Mouse (Mus musculus): ENCODE data around the gene Phospho1. TPM values are rescaled to one million over a fixed set of nuclear protein-coding genes. Genes with fewer than 3 reads are reported as not detected.
"Not testable (repeated sequence)": the region's sequence is repeated elsewhere in the genome, so short reads cannot be mapped to it uniquely, and the experiment has no call there.

Gene Phospho1
- polyA plus RNA-seq, 1 experiment from 2014 or later = not detected

DNA sequence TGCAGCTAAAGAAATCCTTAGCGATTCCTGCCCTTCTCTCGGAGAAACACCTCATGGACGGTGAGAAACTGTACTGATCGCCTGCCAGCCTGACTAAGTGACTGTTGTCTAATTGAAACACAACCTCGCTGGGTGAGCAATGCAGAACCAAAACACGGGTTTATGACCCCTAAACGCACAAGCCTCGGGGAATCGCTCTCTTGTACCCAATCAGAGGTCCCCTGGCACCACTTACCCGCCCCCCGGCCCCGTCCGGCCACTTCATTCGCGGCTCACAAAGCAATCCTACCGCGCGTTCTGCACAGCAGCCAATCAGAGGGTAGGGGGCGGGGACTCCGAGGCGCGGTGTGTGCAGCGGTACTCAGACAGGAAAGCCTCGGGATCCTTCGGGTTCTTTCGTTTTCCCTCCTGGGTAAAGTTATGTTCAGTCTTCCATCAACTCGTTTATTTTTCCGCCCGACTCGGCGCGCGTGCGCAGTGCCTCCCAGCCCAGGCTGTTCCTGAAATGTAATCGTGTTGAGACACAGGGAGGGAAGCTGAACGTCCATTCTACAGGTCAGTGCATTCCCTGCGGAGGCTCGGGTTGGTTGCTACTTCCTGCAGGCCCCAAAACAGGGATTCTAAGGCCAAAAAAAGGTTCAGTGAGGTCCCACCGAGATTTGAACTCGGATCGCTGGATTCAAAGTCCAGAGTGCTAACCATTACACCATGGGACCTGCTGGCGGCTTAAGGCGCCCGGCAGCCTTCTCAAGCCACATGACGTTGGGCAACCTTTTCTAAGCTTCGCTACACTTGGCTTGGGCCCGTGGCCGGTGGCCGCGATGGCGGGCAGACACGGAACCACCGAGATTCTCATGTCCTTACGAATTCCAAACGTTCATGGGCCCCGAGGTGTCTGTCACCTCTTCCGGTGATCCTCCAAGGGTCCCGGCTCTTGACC lies 34.5 kb downstream of the Phospho1 start:
- peak; percentile 96 for DNase-seq (ENCODE audit: extremely low spot score, low spot score)
- peak overlapping the region; percentile 79 for H3K4me3 ChIP-seq
- no peaks in the 10 kb centered on the region for H3K36me3 ChIP-seq (replicated peaks)
- WGBS = under 1% methylated on average over 58 of the region's 58 CpGs
- H3K9me3 ChIP-seq = peaks cover 4% of the 10 kb centered on the region; the same call in 1 of the 2 replicates
- no peaks in the 10 kb centered on the region for H3K27me3 ChIP-seq (ENCODE audit: poor library complexity, severe bottlenecking)
- peak overlapping the region; percentile 91 for H3K27ac ChIP-seq
- H3K4me1 ChIP-seq = peaks cover 23% of the 10 kb centered on the region

- WGBS = under 1% methylated on average over 35 of the region's 35 CpGs
- H3K36me3 ChIP-seq (replicated peaks) = no peaks in the 10 kb centered on the region
- DNase-seq (ENCODE audit: extremely low spot score, low spot score) = peak; percentile 80
- H3K27me3 ChIP-seq (ENCODE audit: poor library complexity, severe bottlenecking) = no peaks in the 10 kb centered on the region
- H3K4me3 ChIP-seq = peak overlapping the region; percentile 79
- 0 out of 2 replicates have a peak, but pooled peaks cover under 1% of the 10 kb centered on the region for H3K9me3 ChIP-seq
- peak overlapping the region; percentile 91 for H3K27ac ChIP-seq
- peaks cover 23% of the 10 kb centered on the region for H3K4me1 ChIP-seq
These were observed 35.2 kb downstream of the Phospho1 start for GRCm38 (mm10) chr11:95859468-95859855.

DNA sequence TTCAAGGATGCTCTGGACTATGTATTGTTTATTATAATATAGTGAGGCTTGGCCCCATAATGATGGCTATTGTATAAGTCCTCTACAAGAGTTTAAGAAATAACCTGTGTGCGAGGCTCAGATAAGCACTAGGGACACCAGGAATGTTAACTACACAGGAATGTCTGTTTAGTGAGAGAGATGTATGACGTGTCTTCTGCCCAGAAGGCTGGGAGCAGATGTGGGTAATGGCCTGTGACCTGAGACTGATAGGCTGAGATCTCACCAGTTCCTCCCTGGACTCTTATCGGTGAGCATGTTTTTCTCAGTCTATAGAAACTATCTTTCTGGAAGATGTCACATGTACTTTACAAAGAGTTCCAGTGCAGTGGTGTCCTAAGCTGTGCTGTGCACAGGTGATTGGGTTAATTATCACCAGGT lies 35.8 kb downstream of the Phospho1 start:
- no peak for DNase-seq (ENCODE audit: extremely low spot score, low spot score)
- 56% methylated on average over 3 of the region's 3 CpGs for WGBS
- H3K27me3 ChIP-seq (ENCODE audit: poor library complexity, severe bottlenecking) = no peaks in the 10 kb centered on the region
- no peaks in the 10 kb centered on the region for H3K36me3 ChIP-seq (replicated peaks)
- peaks cover 23% of the 10 kb centered on the region for H3K4me1 ChIP-seq
- peak overlapping the region; percentile 79 for H3K4me3 ChIP-seq
- no peaks in the 10 kb centered on the region for H3K9me3 ChIP-seq
- peak overlapping the region; percentile 91 for H3K27ac ChIP-seq

DNA sequence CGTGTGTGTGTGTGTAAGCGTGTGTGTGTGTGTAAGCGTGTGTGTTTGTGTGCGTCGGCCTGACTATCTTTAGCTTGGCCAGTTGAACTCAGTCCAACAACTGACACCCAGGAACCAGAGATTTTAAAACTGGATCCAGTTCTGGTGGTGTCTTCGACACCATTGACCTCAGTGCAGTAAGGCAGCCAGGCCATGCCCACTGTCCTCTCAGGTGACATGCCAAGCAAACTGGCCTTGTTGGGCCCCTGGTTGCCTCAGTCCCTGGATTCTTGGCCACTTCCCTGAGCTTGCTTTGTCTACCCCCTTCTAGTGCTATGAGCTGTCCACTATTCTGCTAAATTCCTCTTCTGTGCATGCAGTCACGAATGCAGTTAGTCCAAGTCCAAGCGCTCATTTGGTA lies 37.1 kb downstream of the Phospho1 start:
- Histone ChIP-seq H3K4me1 (peaks cover 23% of the 10 kb centered on the region), H3K27ac (no peak overlapping the region), H3K36me3 (replicated peaks) (no peaks in the 10 kb centered on the region), H3K4me3 (no peak overlapping the region), H3K9me3 (no peaks in the 10 kb centered on the region), H3K27me3 (ENCODE audit: poor library complexity, severe bottlenecking) (no peaks in the 10 kb centered on the region)
- WGBS = 96% methylated on average over 8 of the region's 8 CpGs
- DNase-seq (ENCODE audit: extremely low spot score, low spot score) = no peak

GRCm38 (mm10) chr11:95869442-95869841 lies 45.1 kb downstream of the Phospho1 start:
- Histone ChIP-seq H3K4me1 (no peaks in the 10 kb centered on the region), H3K27me3 (ENCODE audit: poor library complexity, severe bottlenecking) (no peaks in the 10 kb centered on the region), H3K9me3 (no peaks in the 10 kb centered on the region), H3K36me3 (replicated peaks) (no peaks in the 10 kb centered on the region), H3K27ac (no peak overlapping the region), H3K4me3 (no peak overlapping the region)
- DNase-seq (ENCODE audit: extremely low spot score, low spot score) = no peak
- WGBS = 82% methylated on average over 4 of the region's 4 CpGs

- H3K36me3 ChIP-seq (replicated peaks) = no peaks in the 10 kb centered on the region
- H3K9me3 ChIP-seq = no peaks in the 10 kb centered on the region
- 79% methylated on average over 6 of the region's 6 CpGs for WGBS
- H3K27me3 ChIP-seq (ENCODE audit: poor library complexity, severe bottlenecking) = no peaks in the 10 kb centered on the region
- no peaks in the 10 kb centered on the region for H3K4me1 ChIP-seq
- DNase-seq (ENCODE audit: extremely low spot score, low spot score) = no peak
- no peak overlapping the region for H3K27ac ChIP-seq
- no peak overlapping the region for H3K4me3 ChIP-seq
These were observed 45.7 kb downstream of the Phospho1 start for GRCm38 (mm10) chr11:95869918-95870470.

- no peak overlapping the region for H3K27ac ChIP-seq
- DNase-seq (ENCODE audit: extremely low spot score, low spot score) = no peak
- H3K4me3 ChIP-seq = peak overlapping the region; percentile 27; the same call in 1 of the 2 replicates
These were observed 51.5 kb downstream of the Phospho1 start for GRCm38 (mm10) chr11:95875804-95876203.

DNA sequence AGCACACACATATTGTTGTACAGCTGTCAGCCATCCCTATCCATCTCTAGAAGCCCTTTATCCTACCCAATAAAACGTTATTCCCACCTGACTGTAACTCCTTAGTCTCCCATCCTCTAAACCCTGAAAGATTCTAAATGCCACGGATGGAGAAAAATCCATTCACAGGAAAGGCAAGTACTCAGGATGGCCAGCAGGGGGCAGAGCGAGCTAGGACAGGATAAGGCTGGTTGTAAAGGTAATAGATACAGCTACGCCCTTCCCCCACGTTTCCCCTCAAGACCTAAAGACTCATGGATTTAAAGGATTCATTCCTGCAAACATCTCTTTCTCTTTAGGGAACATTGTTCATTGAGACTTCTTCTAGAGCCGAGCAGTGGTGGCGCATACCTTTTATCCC lies 52.0 kb downstream of the Phospho1 start:
- Histone ChIP-seq H3K36me3 (replicated peaks) (no peaks in the 10 kb centered on the region), H3K9me3 (no peaks in the 10 kb centered on the region), H3K27me3 (ENCODE audit: poor library complexity, severe bottlenecking) (peaks cover 10% of the 10 kb centered on the region; the same call in 1 of the 2 replicates), H3K27ac (no peak overlapping the region), H3K4me3 (peak overlapping the region; percentile 27; the same call in 1 of the 2 replicates), H3K4me1 (no peaks in the 10 kb centered on the region)
- 22% methylated on average over 7 of the region's 7 CpGs for WGBS
- peak; percentile 57 for DNase-seq (ENCODE audit: extremely low spot score, low spot score)

More at GRCm38 (mm10) chr11:95875804-95876203, 51.5 kb downstream of the Phospho1 start:
- Histone ChIP-seq H3K9me3 (no peaks in the 10 kb centered on the region), H3K4me1 (no peaks in the 10 kb centered on the region), H3K36me3 (replicated peaks) (no peaks in the 10 kb centered on the region), H3K27me3 (ENCODE audit: poor library complexity, severe bottlenecking) (peaks cover 5% of the 10 kb centered on the region; the same call in 1 of the 2 replicates)
- WGBS = 28% methylated on average over 9 of the region's 9 CpGs

DNA sequence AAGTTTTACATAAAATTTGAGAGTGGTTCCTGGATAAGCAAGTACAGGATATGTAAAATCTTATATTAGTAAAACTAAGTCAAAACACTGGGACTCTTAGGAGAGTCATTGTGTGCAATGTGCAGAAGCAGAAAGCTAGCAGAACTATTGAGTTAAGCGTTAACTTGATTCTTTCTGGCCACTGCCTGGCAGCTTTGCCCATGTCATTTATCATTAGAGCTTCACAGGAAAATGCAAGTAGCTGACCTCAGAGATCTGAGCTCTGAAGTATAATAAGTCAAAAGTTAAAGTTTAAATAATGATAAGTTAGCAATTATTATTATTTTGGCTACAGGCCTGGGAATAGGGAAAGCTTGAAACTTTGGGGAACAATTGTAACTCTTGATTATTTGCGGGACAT lies 55.6 kb downstream of the Phospho1 start:
- H3K9me3 ChIP-seq; DNase-seq (ENCODE audit: extremely low spot score, low spot score); H3K36me3 ChIP-seq (replicated peaks); H3K4me3 ChIP-seq; H3K4me1 ChIP-seq; H3K27ac ChIP-seq: not testable (repeated sequence)
- WGBS = 89% methylated on average over 2 of the region's 2 CpGs
- H3K27me3 ChIP-seq (ENCODE audit: poor library complexity, severe bottlenecking) = peaks cover 15% of the 10 kb centered on the region; the same call in 1 of the 2 replicates

Other genes with a start within 250 kb of the Phospho1 start
- 12.3 and 14.6 TPM in 2 replicates for gene Ngfr, start 236.8 kb upstream of the Phospho1 start, polyA plus RNA-seq (2016; fragmentation: Nextera tagmentation; extraction: Ambion mirVana)
- 273 and 276 TPM in 2 replicates for gene Phb, start 157.5 kb upstream of the Phospho1 start, polyA plus RNA-seq (2016; fragmentation: Nextera tagmentation; extraction: Ambion mirVana)
- 16.5 and 18.7 TPM in 2 replicates for gene Zfp652, start 111.8 kb upstream of the Phospho1 start, polyA plus RNA-seq (2016; fragmentation: Nextera tagmentation; extraction: Ambion mirVana)
- gene B130006D01Rik, start 100.9 kb upstream of the Phospho1 start, polyA plus RNA-seq (2016; fragmentation: Nextera tagmentation; extraction: Ambion mirVana) = 1.4 TPM in 2 replicates
- gene Gngt2, start 12.7 kb downstream of the Phospho1 start, polyA plus RNA-seq (2016; fragmentation: Nextera tagmentation; extraction: Ambion mirVana) = 6.7 and 7.3 TPM in 2 replicates
- 2.3 and 4.6 TPM in 2 replicates for gene Abi3, start 18.0 kb downstream of the Phospho1 start, polyA plus RNA-seq (2016; fragmentation: Nextera tagmentation; extraction: Ambion mirVana)
- not detected in 2 replicates for gene B4galnt2, start 90.4 kb downstream of the Phospho1 start, polyA plus RNA-seq (2016; fragmentation: Nextera tagmentation; extraction: Ambion mirVana)
- 198 and 200 TPM in 2 replicates for gene Igf2bp1, start 181.4 kb downstream of the Phospho1 start, polyA plus RNA-seq (2016; fragmentation: Nextera tagmentation; extraction: Ambion mirVana)
- gene Gip, start 200.0 kb downstream of the Phospho1 start, polyA plus RNA-seq (2016; fragmentation: Nextera tagmentation; extraction: Ambion mirVana) = 0.25 TPM in 1 of 2 replicates, not detected in the other
- gene Snf8, start 210.4 kb downstream of the Phospho1 start, polyA plus RNA-seq (2016; fragmentation: Nextera tagmentation; extraction: Ambion mirVana) = 107 and 109 TPM in 2 replicates
- gene Ube2z, start 240.9 kb downstream of the Phospho1 start, polyA plus RNA-seq (2016; fragmentation: Nextera tagmentation; extraction: Ambion mirVana) = 27.5 TPM in 2 replicates

All from forebrain, embryonic 10.5 days (tissue).